Mouse (Mus musculus) liver, postnatal 0 days (tissue): Measurements from ENCODE around the gene Dock11.

Source experiments
- CTCF ChIP-seq: sonication (generic); IDR thresholded peaks from 2 replicates; pipeline ENCODE4 v1.5.1; 2016; ENCODE audit warnings: antibody characterized with exemption, low read depth
- EP300 ChIP-seq: IDR thresholded peaks from 2 replicates; pipeline ENCODE4 v1.6.1; 2016; ENCODE audit warnings: antibody characterized with exemption, low read depth, mild to moderate bottlenecking

- TF ChIP-seq CTCF (no peak), EP300 (no peak)
Observed at GRCm38 (mm10) chrX:35897648-35898500, 9.2 kb downstream of the Dock11 start.
